Mouse (Mus musculus) hindbrain, embryonic 11.5 days (tissue): ENCODE measurements around the gene Ptrh2. TPM values are rescaled to one million over a fixed set of nuclear protein-coding genes. Genes with fewer than 3 reads are reported as not detected.
"Not testable (repeated sequence)": the region's sequence is repeated elsewhere in the genome, so short reads cannot be mapped to it uniquely, and the experiment has no call there.

Source experiments
- ATAC-seq: fragments of 200-750 bp; cut with Nextera tagmentation; 2 replicates; pipeline ENCODE4 v1.8.0; 2017; ENCODE audit warnings: mild to moderate bottlenecking, moderate TSS enrichment, moderate library complexity; ENCODE audit not compliant: low FRiP score
- DNase-seq: peaks from one replicate; pipeline ENCODE4 v3.0.0-alpha.2; 2015; ENCODE audit warnings: low spot score
- H3K27ac ChIP-seq: fragments of 300-500 bp; sonication (generic); 2 replicates; pipeline ENCODE4 v1.5.1; 2014; ENCODE audit warnings: mild to moderate bottlenecking, low read depth, low read length
- H3K27me3 ChIP-seq: fragments of 300-500 bp; sonication (generic); 2 replicates; pipeline ENCODE4 v1.6.1; 2014; ENCODE audit warnings: mild to moderate bottlenecking, low read length, moderate library complexity, mixed read lengths; ENCODE audit not compliant: control insufficient read depth, insufficient read depth
- H3K36me3 ChIP-seq: fragments of 300-500 bp; sonication (generic); 2 replicates; pipeline ENCODE4 v1.6.1; 2014; ENCODE audit warnings: mild to moderate bottlenecking, low read length, moderate library complexity, mixed read lengths; ENCODE audit not compliant: control insufficient read depth, insufficient read depth
- H3K4me1 ChIP-seq: fragments of 300-500 bp; sonication (generic); replicated peaks from 2 replicates; pipeline ENCODE4 v1.6.1; 2014; ENCODE audit warnings: low read length, mixed read lengths; ENCODE audit not compliant: control insufficient read depth, insufficient read depth
- H3K4me2 ChIP-seq: fragments of 300-500 bp; sonication (generic); replicated peaks from 2 replicates; pipeline ENCODE4 v1.6.1; 2014; ENCODE audit warnings: mild to moderate bottlenecking, low read depth, low read length
- H3K4me3 ChIP-seq: fragments of 300-500 bp; sonication (generic); 2 replicates; pipeline ENCODE4 v1.5.1; 2014; ENCODE audit warnings: low read depth, low read length
- H3K9ac ChIP-seq: fragments of 300-500 bp; sonication (generic); 2 replicates; pipeline ENCODE4 v1.6.1; 2014; ENCODE audit warnings: low read depth, low read length
- H3K9me3 ChIP-seq: fragments of 300-500 bp; sonication (generic); 2 replicates; pipeline ENCODE4 v1.6.1; 2016; ENCODE audit warnings: low read length; ENCODE audit not compliant: control insufficient read depth
- whole genome bisulfite sequencing: fragments of 180-500 bp; shearing (Covaris S2); extraction: QIAGEN DNeasy Blood & Tissue Kit; methylation state at CpG from one replicate; pipeline ENCODE4 v1.1.7; 2014; 5-methylcytosine and 5-hydroxymethylcytosine counted together
- polyA plus RNA-seq: library from polyadenylated mRNA; unstranded; fragments of >200 nt; fragmentation: Nextera tagmentation; extraction: Ambion mirVana; gene quantifications from 2 replicates; pipeline ENCODE4 v1.2.1, GENCODE M21; 2014

Gene Ptrh2
- polyA plus RNA-seq, 1 experiment from 2014 or later, result 42.4 TPM

GRCm38 (mm10) chr11:86731443-86731842 is 47.7 kb downstream of the Ptrh2 start:
- Histone ChIP-seq H3K36me3 (no peaks in the 10 kb centered on the region), H3K4me2 (no peak overlapping the region), H3K9me3 (no peaks in the 10 kb centered on the region), H3K4me3 (no peak overlapping the region), H3K9ac (no peak overlapping the region), H3K27ac (no peak overlapping the region), H3K27me3 (no peaks in the 10 kb centered on the region), H3K4me1 (no peaks in the 10 kb centered on the region)
- no peak for ATAC-seq
- 90% methylated on average over 2 of the region's 2 CpGs for WGBS
- no peak for DNase-seq

- Histone ChIP-seq H3K27me3 (no peaks in the 10 kb centered on the region), H3K9me3 (no peaks in the 10 kb centered on the region), H3K4me2 (no peak overlapping the region), H3K9ac (no peak overlapping the region), H3K4me3 (no peak overlapping the region), H3K4me1 (no peaks in the 10 kb centered on the region), H3K27ac (no peak overlapping the region), H3K36me3 (no peaks in the 10 kb centered on the region)
- 80% methylated on average over 10 of the region's 10 CpGs for WGBS
- ATAC-seq (no peak), DNase-seq (no peak)
Observed at GRCm38 (mm10) chr11:86734241-86734939, 50.6 kb downstream of the Ptrh2 start.

- ATAC-seq, result no peak
- H3K4me3 ChIP-seq, result no peak overlapping the region
- no peaks in the 10 kb centered on the region for H3K9me3 ChIP-seq
- no peaks in the 10 kb centered on the region for H3K36me3 ChIP-seq
- DNase-seq, result no peak
- 92% methylated on average over 4 of the region's 4 CpGs for WGBS
- no peak overlapping the region for H3K27ac ChIP-seq
- no peaks in the 10 kb centered on the region for H3K27me3 ChIP-seq
- no peak overlapping the region for H3K4me2 ChIP-seq
- H3K4me1 ChIP-seq, result no peaks in the 10 kb centered on the region
- no peak overlapping the region for H3K9ac ChIP-seq
Observed at GRCm38 (mm10) chr11:86734993-86735392, 51.2 kb downstream of the Ptrh2 start.

- ATAC-seq, result no peak
- DNase-seq, result no peak
- Histone ChIP-seq H3K27ac (no peak overlapping the region), H3K9me3 (no peaks in the 10 kb centered on the region), H3K27me3 (no peaks in the 10 kb centered on the region), H3K4me1 (no peaks in the 10 kb centered on the region), H3K4me3 (no peak overlapping the region), H3K4me2 (no peak overlapping the region), H3K9ac (no peak overlapping the region), H3K36me3 (no peaks in the 10 kb centered on the region)
- WGBS, result 89% methylated on average over 8 of the region's 8 CpGs
Observed at GRCm38 (mm10) chr11:86737301-86738000, 53.7 kb downstream of the Ptrh2 start.

- not testable (repeated sequence) for H3K27ac ChIP-seq, H3K4me2 ChIP-seq, H3K9ac ChIP-seq, H3K36me3 ChIP-seq, H3K27me3 ChIP-seq, ATAC-seq, DNase-seq, H3K4me1 ChIP-seq, H3K4me3 ChIP-seq, H3K9me3 ChIP-seq
- 95% methylated on average over 1 of the region's 1 CpGs for WGBS
Observed at GRCm38 (mm10) chr11:86738308-86738707, 54.5 kb downstream of the Ptrh2 start.

- Histone ChIP-seq H3K27me3 (no peaks in the 10 kb centered on the region), H3K4me2 (no peak overlapping the region), H3K9ac (no peak overlapping the region), H3K36me3 (no peaks in the 10 kb centered on the region), H3K9me3 (no peaks in the 10 kb centered on the region), H3K27ac (no peak overlapping the region), H3K4me1 (no peaks in the 10 kb centered on the region), H3K4me3 (no peak overlapping the region)
- ATAC-seq, result no peak
- 98% methylated on average over 1 of the region's 1 CpGs for WGBS
- no peak for DNase-seq
Observed at GRCm38 (mm10) chr11:86738956-86739355, 55.2 kb downstream of the Ptrh2 start.

GRCm38 (mm10) chr11:86739470-86739869 is 55.7 kb downstream of the Ptrh2 start:
- no peak for DNase-seq
- H3K4me1 ChIP-seq, result no peaks in the 10 kb centered on the region
- no peak overlapping the region for H3K4me3 ChIP-seq
- 94% methylated on average over 2 of the region's 2 CpGs for WGBS
- H3K27me3 ChIP-seq, result no peaks in the 10 kb centered on the region
- no peak overlapping the region for H3K4me2 ChIP-seq
- no peak for ATAC-seq
- H3K36me3 ChIP-seq, result no peaks in the 10 kb centered on the region
- H3K9ac ChIP-seq, result no peak overlapping the region
- no peak overlapping the region for H3K27ac ChIP-seq
- H3K9me3 ChIP-seq, result no peaks in the 10 kb centered on the region

- Histone ChIP-seq H3K4me3 (no peak overlapping the region), H3K27me3 (no peaks in the 10 kb centered on the region), H3K4me1 (no peaks in the 10 kb centered on the region), H3K9me3 (no peaks in the 10 kb centered on the region), H3K9ac (no peak overlapping the region), H3K36me3 (no peaks in the 10 kb centered on the region), H3K27ac (no peak overlapping the region), H3K4me2 (no peak overlapping the region)
- ATAC-seq (no peak), DNase-seq (no peak)
- WGBS, result 93% methylated on average over 5 of the region's 5 CpGs
Observed at GRCm38 (mm10) chr11:86741505-86741904, 57.7 kb downstream of the Ptrh2 start.
